Comparison of ENCODE assay signal across 8 mouse cellular contexts in genomic region chr14:55095671-55096070, GRCm38 (mm10). TPM values are rescaled to one million over a fixed set of nuclear protein-coding genes. Genes with fewer than 3 reads are reported as not detected.
A peak's percentile ranks its signal among the peaks of the same experiment; 100 is the strongest.
DNase-seq lines count a peak whose midpoint lies in the region; ATAC-seq and TF ChIP-seq lines count a peak whose summit lies in the region.

No protein-coding gene starts in this region.

- no peak for DNase-seq in gastrocnemius, adult 2 months
- no peak for DNase-seq in gastrocnemius, postnatal 14 days
- DNase-seq in 416B (ENCODE audit: low read depth) (peak; percentile 60), adipocyte (ENCODE audit: low spot score) (no peak)
- DNase-seq in forebrain, embryonic 14.5 days (ENCODE audit: low spot score) = no peak
- DNase-seq in liver, embryonic 13.5 days = no peak
- no peak for DNase-seq in gastrocnemius, postnatal 36 days
- no peak for DNase-seq in cerebellum, adult 11-12 months

- H3K9me3 ChIP-seq in forebrain, embryonic 14.5 days (replicated peaks; ENCODE audit: control insufficient read depth, low read length) = no peaks in the 10 kb centered on the region
- H3K9me3 ChIP-seq in liver, embryonic 13.5 days (replicated peaks) = no peaks in the 10 kb centered on the region

- H3K27ac ChIP-seq in gastrocnemius, adult 2 months = peak overlapping the region; percentile 90; the same call in 1 of the 2 replicates
- H3K27ac ChIP-seq in forebrain, embryonic 14.5 days (ENCODE audit: low read depth, low read length) = peak overlapping the region; percentile 41; the same call in 1 of the 2 replicates
- H3K27ac ChIP-seq in liver, embryonic 13.5 days = peak overlapping the region; percentile 67

- H3K27me3 ChIP-seq in forebrain, embryonic 14.5 days (replicated peaks; ENCODE audit: control insufficient read depth, insufficient read depth, low read length) = no peaks in the 10 kb centered on the region
- H3K27me3 ChIP-seq in liver, embryonic 13.5 days = no peaks in the 10 kb centered on the region

- peak overlapping the region; percentile 84 for H3K4me3 ChIP-seq in gastrocnemius, adult 2 months
- peak overlapping the region; percentile 54; the same call in 1 of the 2 replicates for H3K4me3 ChIP-seq in forebrain, embryonic 14.5 days (ENCODE audit: low read depth, low read length)
- peak overlapping the region; percentile 78 for H3K4me3 ChIP-seq in liver, embryonic 13.5 days (replicated peaks)

- ATAC-seq in forebrain, embryonic 14.5 days = no peak
- no peak for ATAC-seq in liver, embryonic 13.5 days (ENCODE audit: low read depth)

- peak overlapping the region; percentile 81; the same call in 1 of the 2 replicates for H3K9ac ChIP-seq in forebrain, embryonic 14.5 days (ENCODE audit: low read length)
- H3K9ac ChIP-seq in liver, embryonic 13.5 days = peak overlapping the region; percentile 75

- no peak for TF ChIP-seq CTCF in gastrocnemius, adult 2 months (IDR thresholded peaks at IDR 0.05)

- peak overlapping the region; percentile 77 for H3K4me2 ChIP-seq in forebrain, embryonic 14.5 days (ENCODE audit: low read length)
- H3K4me2 ChIP-seq in liver, embryonic 13.5 days = peak overlapping the region; percentile 77

- peaks cover 16% of the 10 kb centered on the region for H3K36me3 ChIP-seq in forebrain, embryonic 14.5 days (ENCODE audit: control insufficient read depth, insufficient read depth, low read length)
- peaks cover 33% of the 10 kb centered on the region for H3K36me3 ChIP-seq in liver, embryonic 13.5 days

- 70% methylated on average over 12 of the region's 12 CpGs for WGBS in forebrain, embryonic 14.5 days
- 56% methylated on average over 12 of the region's 12 CpGs for WGBS in liver, embryonic 13.5 days (ENCODE audit: insufficient replicate concordance)

- peaks cover 17% of the 10 kb centered on the region for H3K4me1 ChIP-seq in forebrain, embryonic 14.5 days (ENCODE audit: control insufficient read depth, insufficient read depth, low read length)
- peaks cover 55% of the 10 kb centered on the region for H3K4me1 ChIP-seq in liver, embryonic 13.5 days (replicated peaks)

- intact Hi-C loops in gastrocnemius, adult 2 months (cut with DNase I) = loop anchor here (10.0 kb wide), 2 partner anchors 201 to 841 kb away; partner anchors contain the start of genes Abhd4, Dad1 and Pabpn1
- intact Hi-C loops in gastrocnemius, postnatal 14 days (cut with DNase I; ENCODE audit: low total_unique reads) = no loop called here
- intact Hi-C loops in gastrocnemius, postnatal 36 days (cut with DNase I) = loop anchor here (10.0 kb wide), 1 partner anchor 581 kb away; the partner anchor contains the start of gene Prmt5

RNA-seq across cellular contexts. Expression of gene Thtpa, which starts 1.1 kb away (rescaled TPM):
- total RNA-seq in gastrocnemius, adult 2 months (2021) = 10 to 100 TPM; 12.6 to 14.3 TPM
- total RNA-seq in gastrocnemius, postnatal 14 days (2021) = 10 to 100 TPM; 11.1 to 12.3 TPM
- polyA plus RNA-seq in forebrain, embryonic 14.5 days (2014; fragmentation: Nextera tagmentation; extraction: Ambion mirVana) = 44.4 and 47.2 TPM in 2 replicates
- polyA plus RNA-seq in liver, embryonic 13.5 days (2015; fragmentation: Nextera tagmentation; extraction: Ambion mirVana) = 5.5 TPM in 2 replicates
- 10 to 100 TPM; 10.1 to 13.6 TPM for total RNA-seq in gastrocnemius, postnatal 36 days (2021)

RNA-seq across cellular contexts. Expression of gene Zfhx2, which starts 3.5 kb away (rescaled TPM):
- total RNA-seq in gastrocnemius, adult 2 months (2021) = 1 to 10 TPM; 5.1 to 6.0 TPM
- total RNA-seq in gastrocnemius, postnatal 14 days (2021) = 1 to 10 TPM; 2.6 to 3.1 TPM
- 8.5 and 12.0 TPM in 2 replicates for polyA plus RNA-seq in forebrain, embryonic 14.5 days (2014; fragmentation: Nextera tagmentation; extraction: Ambion mirVana)
- 1.1 and 1.2 TPM in 2 replicates for polyA plus RNA-seq in liver, embryonic 13.5 days (2015; fragmentation: Nextera tagmentation; extraction: Ambion mirVana)
- 1 to 10 TPM; 3.5 to 3.7 TPM for total RNA-seq in gastrocnemius, postnatal 36 days (2021)

RNA-seq across cellular contexts. Expression of gene Ap1g2, which starts 10.7 kb away (rescaled TPM):
- total RNA-seq in gastrocnemius, adult 2 months (2021) = 1 to 10 TPM; 5.3 to 6.0 TPM
- 1 to 10 TPM; 4.1 to 7.0 TPM for total RNA-seq in gastrocnemius, postnatal 14 days (2021)
- polyA plus RNA-seq in forebrain, embryonic 14.5 days (2014; fragmentation: Nextera tagmentation; extraction: Ambion mirVana) = 8.1 and 9.2 TPM in 2 replicates
- polyA plus RNA-seq in liver, embryonic 13.5 days (2015; fragmentation: Nextera tagmentation; extraction: Ambion mirVana) = 26.1 and 27.6 TPM in 2 replicates
- total RNA-seq in gastrocnemius, postnatal 36 days (2021) = 1 to 10 TPM; 4.0 to 5.1 TPM

RNA-seq across cellular contexts. Expression of gene Jph4, which starts 21.1 kb away (rescaled TPM):
- under 1 TPM in 1 of 2 experiments, not detected in 1; 0.08 TPM for total RNA-seq in gastrocnemius, adult 2 months (2021)
- total RNA-seq in gastrocnemius, postnatal 14 days (2021) = under 1 TPM; 0.42 to 0.62 TPM
- 24.1 and 28.9 TPM in 2 replicates for polyA plus RNA-seq in forebrain, embryonic 14.5 days (2014; fragmentation: Nextera tagmentation; extraction: Ambion mirVana)
- 0.06 and 0.07 TPM in 2 replicates for polyA plus RNA-seq in liver, embryonic 13.5 days (2015; fragmentation: Nextera tagmentation; extraction: Ambion mirVana)
- total RNA-seq in gastrocnemius, postnatal 36 days (2021) = under 1 TPM; 0.17 to 0.23 TPM
